Mouse (Mus musculus): ENCODE results near the gene Hdhd5.

Gene Hdhd5

GRCm38 (mm10) chr6:120532594-120532993 is 1.5 kb upstream of the Hdhd5 start:
- no peak for DNase-seq (ENCODE audit: low spot score)

- no peak for DNase-seq (ENCODE audit: low spot score)
These were observed 2.0 kb downstream of the Hdhd5 start for GRCm38 (mm10) chr6:120529123-120529522.

GRCm38 (mm10) chr6:120524796-120525195 is 6.3 kb downstream of the Hdhd5 start:
- no peak for DNase-seq (ENCODE audit: low spot score)

GRCm38 (mm10) chr6:120519647-120520046 is 11.5 kb downstream of the Hdhd5 start:
- DNase-seq (ENCODE audit: low spot score) = no peak

GRCm38 (mm10) chr6:120517311-120517710 is 13.8 kb downstream of the Hdhd5 start:
- DNase-seq (ENCODE audit: low spot score) = no peak

- no peak for DNase-seq (ENCODE audit: low spot score)
These were observed 14.2 kb downstream of the Hdhd5 start for GRCm38 (mm10) chr6:120516879-120517278.

- DNase-seq (ENCODE audit: low spot score) = no peak
These were observed 14.7 kb downstream of the Hdhd5 start for GRCm38 (mm10) chr6:120516422-120516821.

- DNase-seq (ENCODE audit: low spot score) = no peak
These were observed 19.9 kb downstream of the Hdhd5 start for GRCm38 (mm10) chr6:120511212-120511611.

- DNase-seq (ENCODE audit: low spot score) = no peak
These were observed 20.7 kb downstream of the Hdhd5 start for GRCm38 (mm10) chr6:120510425-120510824.

GRCm38 (mm10) chr6:120509975-120510374 is 21.1 kb downstream of the Hdhd5 start:
- DNase-seq (ENCODE audit: low spot score) = no peak

- no peak for DNase-seq (ENCODE audit: low spot score)
These were observed 22.5 kb downstream of the Hdhd5 start for GRCm38 (mm10) chr6:120508645-120509044.

- peak; percentile 70 for DNase-seq (ENCODE audit: low spot score)
These were observed 25.6 kb downstream of the Hdhd5 start for GRCm38 (mm10) chr6:120505531-120505930.

- DNase-seq (ENCODE audit: low spot score) = no peak
These were observed 27.1 kb downstream of the Hdhd5 start for GRCm38 (mm10) chr6:120504051-120504450.

GRCm38 (mm10) chr6:120496544-120496943 is 34.6 kb downstream of the Hdhd5 start:
- DNase-seq (ENCODE audit: low spot score) = peak; percentile 54

GRCm38 (mm10) chr6:120493374-120494181 is 37.5 kb downstream of the Hdhd5 start, which contains the start of gene Tmem121b:
Gene Tmem121b (minus strand): TSS chr6:120493807.
- peak; percentile 82 for DNase-seq (ENCODE audit: low spot score)

GRCm38 (mm10) chr6:120492499-120493373 is 38.4 kb downstream of the Hdhd5 start:
- peak; percentile 16 for DNase-seq (ENCODE audit: low spot score)

GRCm38 (mm10) chr6:120491862-120492498 is 39.1 kb downstream of the Hdhd5 start:
- DNase-seq (ENCODE audit: low spot score) = no peak

- no peak for DNase-seq (ENCODE audit: low spot score)
These were observed 40.1 kb downstream of the Hdhd5 start for GRCm38 (mm10) chr6:120491064-120491463.

GRCm38 (mm10) chr6:120489461-120489860 is 41.7 kb downstream of the Hdhd5 start:
- DNase-seq (ENCODE audit: low spot score) = no peak

GRCm38 (mm10) chr6:120488647-120489046 is 42.5 kb downstream of the Hdhd5 start:
- DNase-seq (ENCODE audit: low spot score) = no peak

- no peak for DNase-seq (ENCODE audit: low spot score)
These were observed 45.0 kb downstream of the Hdhd5 start for GRCm38 (mm10) chr6:120486051-120486510.

GRCm38 (mm10) chr6:120485038-120485437 is 46.1 kb downstream of the Hdhd5 start:
- no peak for DNase-seq (ENCODE audit: low spot score)
